Mouse (Mus musculus): ENCODE results near the gene Sertad3.

- TF ChIP-seq EP300 (IDR thresholded peaks at IDR 0.05; ENCODE audit: insufficient read depth, low read depth, low read length) (no peak), CTCF (IDR thresholded peaks at IDR 0.05; ENCODE audit: low read depth, low read length) (no peak), POLR2A (IDR thresholded peaks at IDR 0.05; ENCODE audit: insufficient read depth, low read length) (no peak)
Observed at GRCm38 (mm10) chr7:27429135-27429534, 44.4 kb upstream of the Sertad3 start.

All from ES-Bruce4 (cell line).